Mouse (Mus musculus): ENCODE measurements around the gene Lmna. TPM values are rescaled to one million over a fixed set of nuclear protein-coding genes. Genes with fewer than 3 reads are reported as not detected.

Gene Lmna
- polyA plus RNA-seq, 1 experiment from 2014 or later = 78.2 TPM

DNA sequence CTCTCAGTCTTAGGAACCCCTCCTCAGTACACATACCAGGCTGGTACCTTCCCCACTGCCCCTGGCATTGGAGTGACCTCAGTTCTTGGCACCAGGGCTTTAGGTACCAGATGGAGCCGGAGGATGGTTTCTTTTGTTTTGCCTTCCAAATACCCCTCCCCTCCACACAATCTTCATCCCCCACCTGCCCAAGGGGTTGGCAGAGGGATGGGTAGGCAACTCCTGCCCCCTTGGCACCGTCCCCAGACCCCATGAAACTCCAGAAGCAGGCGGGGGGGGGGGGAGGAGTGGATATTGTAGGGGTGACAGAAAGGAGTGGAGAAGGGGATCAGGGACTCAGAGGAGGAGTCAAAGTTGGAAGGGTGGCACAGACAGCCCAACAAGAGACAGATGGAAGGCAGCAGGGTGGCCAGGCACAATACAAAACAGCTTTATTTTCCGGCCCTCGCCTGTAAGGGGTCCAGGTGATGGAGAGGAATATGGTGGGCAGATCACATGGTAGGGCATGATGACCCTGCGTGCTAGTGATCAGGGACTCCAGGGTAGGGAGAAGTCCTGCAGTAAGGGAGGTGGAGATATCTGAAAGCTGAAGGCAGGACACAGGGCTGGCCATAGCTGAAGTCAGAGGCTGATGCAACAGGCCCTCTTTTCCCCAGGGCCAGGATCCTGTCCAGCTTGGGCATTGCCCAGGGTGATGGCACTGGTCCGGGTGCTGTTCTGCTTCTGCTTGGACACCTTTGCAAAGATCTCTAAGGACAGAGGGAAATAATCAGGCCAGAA, 32.1 kb upstream of the Lmna start:
- Histone ChIP-seq H3K36me3 (ENCODE audit: control insufficient read depth, insufficient read depth, low read length) (peaks cover 22% of the 10 kb centered on the region), H3K4me3 (ENCODE audit: low read depth, low read length) (no peak overlapping the region), H3K9me3 (replicated peaks; ENCODE audit: control insufficient read depth, low read length) (no peaks in the 10 kb centered on the region), H3K27ac (ENCODE audit: low read depth, low read length) (no peak overlapping the region), H3K9ac (ENCODE audit: low read depth, low read length) (no peak overlapping the region), H3K4me2 (no peak overlapping the region), H3K4me1 (ENCODE audit: control insufficient read depth, insufficient read depth, low read length) (peaks cover 17% of the 10 kb centered on the region), H3K27me3 (ENCODE audit: control insufficient read depth, insufficient read depth, low read length) (no peaks in the 10 kb centered on the region)
- ATAC-seq (replicated peaks; ENCODE audit: insufficient number of reproducible peaks, low FRiP score, low TSS enrichment) = no peak; the same call in 1 of the 2 replicates
- WGBS (ENCODE audit: insufficient replicate concordance) = 73% methylated on average over 7 of the region's 7 CpGs

GRCm38 (mm10) chr3:88540085-88540484, 30.3 kb upstream of the Lmna start:
- H3K36me3 ChIP-seq (ENCODE audit: control insufficient read depth, insufficient read depth, low read length) = peaks cover 24% of the 10 kb centered on the region
- no peaks in the 10 kb centered on the region for H3K9me3 ChIP-seq (replicated peaks; ENCODE audit: control insufficient read depth, low read length)
- H3K27me3 ChIP-seq (ENCODE audit: control insufficient read depth, insufficient read depth, low read length) = no peaks in the 10 kb centered on the region
- no peak overlapping the region for H3K4me2 ChIP-seq
- ATAC-seq (replicated peaks; ENCODE audit: insufficient number of reproducible peaks, low FRiP score, low TSS enrichment) = no peak
- H3K4me1 ChIP-seq (ENCODE audit: control insufficient read depth, insufficient read depth, low read length) = peaks cover 34% of the 10 kb centered on the region
- H3K9ac ChIP-seq (ENCODE audit: low read depth, low read length) = no peak overlapping the region
- H3K27ac ChIP-seq (ENCODE audit: low read depth, low read length) = 0 out of 2 replicates have a peak overlapping the region, but pooled peaks have one; percentile 24
- no peak overlapping the region for H3K4me3 ChIP-seq (ENCODE audit: low read depth, low read length)
- 46% methylated on average over 5 of the region's 5 CpGs for WGBS (ENCODE audit: insufficient replicate concordance)

- 19% methylated on average over 3 of the region's 3 CpGs for WGBS (ENCODE audit: insufficient replicate concordance)
- no peak overlapping the region for H3K9ac ChIP-seq (ENCODE audit: low read depth, low read length)
- H3K4me3 ChIP-seq (ENCODE audit: low read depth, low read length) = no peak overlapping the region
- peaks cover 24% of the 10 kb centered on the region for H3K36me3 ChIP-seq (ENCODE audit: control insufficient read depth, insufficient read depth, low read length)
- no peaks in the 10 kb centered on the region for H3K9me3 ChIP-seq (replicated peaks; ENCODE audit: control insufficient read depth, low read length)
- no peak overlapping the region for H3K27ac ChIP-seq (ENCODE audit: low read depth, low read length)
- peaks cover 41% of the 10 kb centered on the region for H3K4me1 ChIP-seq (ENCODE audit: control insufficient read depth, insufficient read depth, low read length)
- H3K4me2 ChIP-seq = no peak overlapping the region
- no peaks in the 10 kb centered on the region for H3K27me3 ChIP-seq (ENCODE audit: control insufficient read depth, insufficient read depth, low read length)
- ATAC-seq (replicated peaks; ENCODE audit: insufficient number of reproducible peaks, low FRiP score, low TSS enrichment) = no peak
These were observed 29.6 kb upstream of the Lmna start for GRCm38 (mm10) chr3:88539397-88539796.

DNA sequence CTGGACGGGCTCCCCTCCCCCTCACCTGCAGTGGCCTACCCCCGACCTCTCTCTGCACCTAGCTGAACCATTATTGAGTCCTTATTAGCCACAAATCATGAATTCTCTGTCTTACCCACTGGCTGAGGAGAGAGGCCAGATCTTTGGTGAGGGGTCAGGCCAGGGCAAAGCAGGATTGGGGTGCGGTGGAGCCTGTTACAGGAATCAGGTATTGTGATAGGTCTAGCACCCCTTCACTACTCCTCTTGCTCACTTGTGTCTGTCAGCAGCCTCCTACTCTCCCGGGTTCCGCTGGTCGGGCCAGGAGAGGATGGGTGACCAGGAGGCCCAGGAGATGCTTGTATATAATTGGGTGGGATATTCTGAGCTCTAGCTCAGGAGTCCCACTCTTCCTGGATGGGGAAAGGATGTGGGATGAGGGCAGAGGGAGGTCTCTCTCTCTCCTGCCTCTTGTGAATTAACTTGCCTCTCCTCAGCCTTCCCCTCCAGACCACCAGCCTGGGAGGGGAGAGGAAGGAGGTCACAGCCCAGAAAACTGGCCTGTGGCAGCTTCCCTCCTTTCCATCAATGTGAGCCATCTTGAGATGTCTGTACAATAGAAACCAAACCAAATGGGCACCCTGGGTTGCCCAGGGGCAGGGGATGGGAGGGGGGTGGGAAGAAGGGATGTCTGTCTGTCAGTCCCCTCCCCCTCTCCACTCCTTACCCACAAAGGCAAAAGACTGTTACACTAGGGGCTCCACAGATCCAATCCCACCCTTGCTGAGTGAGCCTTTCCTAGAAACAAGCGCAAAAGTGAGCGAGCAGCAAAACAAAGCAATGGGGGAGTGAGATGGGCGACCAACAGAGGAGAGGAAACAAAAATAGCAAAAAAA, 28.8 kb upstream of the Lmna start:
- Histone ChIP-seq H3K27me3 (ENCODE audit: control insufficient read depth, insufficient read depth, low read length) (no peaks in the 10 kb centered on the region), H3K36me3 (ENCODE audit: control insufficient read depth, insufficient read depth, low read length) (peaks cover 24% of the 10 kb centered on the region), H3K4me1 (ENCODE audit: control insufficient read depth, insufficient read depth, low read length) (peaks cover 50% of the 10 kb centered on the region), H3K27ac (ENCODE audit: low read depth, low read length) (no peak overlapping the region), H3K4me3 (ENCODE audit: low read depth, low read length) (no peak overlapping the region), H3K9ac (ENCODE audit: low read depth, low read length) (no peak overlapping the region), H3K4me2 (0 out of 2 replicates have a peak overlapping the region, but pooled peaks have one; percentile 6), H3K9me3 (replicated peaks; ENCODE audit: control insufficient read depth, low read length) (no peaks in the 10 kb centered on the region)
- no peak for ATAC-seq (replicated peaks; ENCODE audit: insufficient number of reproducible peaks, low FRiP score, low TSS enrichment)
- 42% methylated on average over 9 of the region's 9 CpGs for WGBS (ENCODE audit: insufficient replicate concordance)

DNA sequence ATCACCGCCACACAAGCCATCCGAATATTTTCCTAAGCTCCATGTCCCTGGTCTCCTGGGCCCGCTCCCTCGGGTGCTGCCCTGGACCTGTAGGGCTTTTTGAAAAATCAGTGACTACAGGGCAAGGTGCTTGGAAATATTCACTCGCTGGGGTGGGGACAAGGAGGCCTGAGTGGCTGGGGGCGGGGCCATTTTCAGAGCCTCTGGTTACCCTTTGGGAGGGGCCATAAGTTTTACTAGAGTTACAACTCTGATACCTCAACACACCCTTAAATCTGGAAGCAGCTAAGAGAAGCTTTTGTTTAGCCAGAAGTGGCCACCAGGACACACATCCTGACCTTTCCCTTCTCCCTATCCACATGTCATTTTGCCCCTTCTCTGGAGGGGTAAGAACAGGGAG, 27.4 kb upstream of the Lmna start:
- Histone ChIP-seq H3K9me3 (replicated peaks; ENCODE audit: control insufficient read depth, low read length) (no peaks in the 10 kb centered on the region), H3K27ac (ENCODE audit: low read depth, low read length) (peak overlapping the region; percentile 12; the same call in 1 of the 2 replicates), H3K36me3 (ENCODE audit: control insufficient read depth, insufficient read depth, low read length) (peaks cover 24% of the 10 kb centered on the region), H3K9ac (ENCODE audit: low read depth, low read length) (peak overlapping the region; percentile 56; the same call in 1 of the 2 replicates), H3K4me3 (ENCODE audit: low read depth, low read length) (peak overlapping the region; percentile 70), H3K27me3 (ENCODE audit: control insufficient read depth, insufficient read depth, low read length) (no peaks in the 10 kb centered on the region), H3K4me1 (ENCODE audit: control insufficient read depth, insufficient read depth, low read length) (peaks cover 53% of the 10 kb centered on the region), H3K4me2 (peak overlapping the region; percentile 85)
- WGBS (ENCODE audit: insufficient replicate concordance) = 65% methylated on average over 6 of the region's 6 CpGs
- no peak for ATAC-seq (replicated peaks; ENCODE audit: insufficient number of reproducible peaks, low FRiP score, low TSS enrichment)

GRCm38 (mm10) chr3:88536103-88536930, 26.6 kb upstream of the Lmna start:
- H3K27ac ChIP-seq (ENCODE audit: low read depth, low read length) = peak overlapping the region; percentile 12
- peak overlapping the region; percentile 85 for H3K4me2 ChIP-seq
- peak overlapping the region; percentile 70 for H3K4me3 ChIP-seq (ENCODE audit: low read depth, low read length)
- H3K36me3 ChIP-seq (ENCODE audit: control insufficient read depth, insufficient read depth, low read length) = peaks cover 24% of the 10 kb centered on the region
- no peaks in the 10 kb centered on the region for H3K27me3 ChIP-seq (ENCODE audit: control insufficient read depth, insufficient read depth, low read length)
- no peaks in the 10 kb centered on the region for H3K9me3 ChIP-seq (replicated peaks; ENCODE audit: control insufficient read depth, low read length)
- peaks cover 53% of the 10 kb centered on the region for H3K4me1 ChIP-seq (ENCODE audit: control insufficient read depth, insufficient read depth, low read length)
- WGBS (ENCODE audit: insufficient replicate concordance) = 4% methylated on average over 64 of the region's 64 CpGs
- peak; percentile 40 for ATAC-seq (replicated peaks; ENCODE audit: insufficient number of reproducible peaks, low FRiP score, low TSS enrichment)
- H3K9ac ChIP-seq (ENCODE audit: low read depth, low read length) = peak overlapping the region; percentile 60

DNA sequence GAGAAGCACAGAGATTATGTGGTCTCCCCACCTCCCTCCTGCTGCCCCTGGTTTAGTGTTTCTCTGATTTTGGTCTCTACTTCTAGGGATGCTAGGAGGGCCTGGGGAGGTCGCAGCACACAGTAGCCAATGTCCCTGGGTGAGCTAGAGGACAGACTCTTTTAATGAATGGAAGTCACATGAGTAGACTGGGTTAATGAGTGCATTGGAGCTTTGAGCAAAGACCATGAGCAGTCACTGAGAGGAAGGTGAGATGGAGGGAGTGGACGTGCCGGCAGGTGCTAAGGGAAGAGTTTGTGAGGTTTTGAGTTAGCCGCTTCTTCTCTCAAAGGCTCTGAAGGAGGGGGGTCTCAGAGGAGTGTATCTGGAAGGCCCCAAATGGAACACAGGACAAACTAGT, 25.8 kb upstream of the Lmna start:
- peak overlapping the region; percentile 85 for H3K4me2 ChIP-seq
- peak overlapping the region; percentile 98; the same call in 1 of the 2 replicates for H3K9ac ChIP-seq (ENCODE audit: low read depth, low read length)
- no peaks in the 10 kb centered on the region for H3K9me3 ChIP-seq (replicated peaks; ENCODE audit: control insufficient read depth, low read length)
- H3K27me3 ChIP-seq (ENCODE audit: control insufficient read depth, insufficient read depth, low read length) = no peaks in the 10 kb centered on the region
- 65% methylated on average over 4 of the region's 4 CpGs for WGBS (ENCODE audit: insufficient replicate concordance)
- no peak overlapping the region for H3K27ac ChIP-seq (ENCODE audit: low read depth, low read length)
- H3K4me1 ChIP-seq (ENCODE audit: control insufficient read depth, insufficient read depth, low read length) = peaks cover 55% of the 10 kb centered on the region
- H3K4me3 ChIP-seq (ENCODE audit: low read depth, low read length) = peak overlapping the region; percentile 70
- H3K36me3 ChIP-seq (ENCODE audit: control insufficient read depth, insufficient read depth, low read length) = peaks cover 24% of the 10 kb centered on the region
- ATAC-seq (replicated peaks; ENCODE audit: insufficient number of reproducible peaks, low FRiP score, low TSS enrichment) = no peak

- Histone ChIP-seq H3K4me3 (ENCODE audit: low read depth, low read length) (peak overlapping the region; percentile 70), H3K27ac (ENCODE audit: low read depth, low read length) (no peak overlapping the region)
These were observed 25.2 kb upstream of the Lmna start for GRCm38 (mm10) chr3:88535005-88535404.

More at GRCm38 (mm10) chr3:88535005-88535404, 25.2 kb upstream of the Lmna start:
- Histone ChIP-seq H3K9ac (ENCODE audit: low read depth, low read length) (peak overlapping the region; percentile 98), H3K36me3 (ENCODE audit: control insufficient read depth, insufficient read depth, low read length) (peaks cover 21% of the 10 kb centered on the region), H3K4me1 (ENCODE audit: control insufficient read depth, insufficient read depth, low read length) (peaks cover 57% of the 10 kb centered on the region), H3K4me2 (peak overlapping the region; percentile 85), H3K9me3 (replicated peaks; ENCODE audit: control insufficient read depth, low read length) (no peaks in the 10 kb centered on the region), H3K27me3 (ENCODE audit: control insufficient read depth, insufficient read depth, low read length) (no peaks in the 10 kb centered on the region)
- no peak for ATAC-seq (replicated peaks; ENCODE audit: insufficient number of reproducible peaks, low FRiP score, low TSS enrichment)
- WGBS (ENCODE audit: insufficient replicate concordance) = 33% methylated on average over 3 of the region's 3 CpGs
